In the genomic region with DNA sequence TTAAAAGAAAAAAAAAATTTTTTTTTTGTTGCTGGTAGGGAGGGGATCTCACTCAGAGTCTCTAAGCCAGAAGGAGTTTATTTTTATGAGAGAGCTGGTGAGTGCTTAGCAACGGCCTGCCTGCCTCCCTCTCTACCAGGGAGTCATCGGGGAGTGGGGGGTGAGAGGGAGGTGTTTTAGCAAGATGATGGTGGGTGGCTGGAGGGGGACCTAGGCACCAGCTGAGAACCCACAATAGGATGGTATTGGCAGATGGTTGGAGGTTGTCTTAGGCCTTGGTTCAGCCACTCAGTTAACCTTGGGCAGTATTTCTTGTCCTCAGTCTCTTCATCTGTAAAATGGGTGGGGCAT, we compare ENCODE assay signal across 8 mouse cellular contexts. TPM values are rescaled to one million over a fixed set of nuclear protein-coding genes. Genes with fewer than 3 reads are reported as not detected.
DNase-seq lines count a peak whose midpoint lies in the region; TF ChIP-seq lines count a peak whose summit lies in the region.

No protein-coding gene starts in this region.

- no peak for DNase-seq in cerebellum, adult 2 months
- no peak for DNase-seq in cerebellum, adult 8-10 months
- DNase-seq in thymus, adult 2 months, result no peak
- no peak for DNase-seq in thymus, postnatal 14 days
- DNase-seq in left cerebral cortex, adult 2 months (ENCODE audit: extremely low spot score in 1 of 2, low spot score in 2 of 2), result peak; percentile 59 to 66
- DNase-seq in naive thymus-derived CD4-positive, alpha-beta T cell, adult 2 months (ENCODE audit: low read depth), result peak; percentile 37
- DNase-seq in embryo, embryonic 10 days (ENCODE audit: low spot score), result no peak
- no peak for DNase-seq in adrenal gland, adult 8-10 months

- intact Hi-C loops in left cerebral cortex, adult 2 months (cut with DNase I), result loop anchor here (2.0 to 5.0 kb wide), 3 partner anchors 33 to 168 kb away; a partner anchor contains a TSS

- no peak for TF ChIP-seq POLR2A in cerebellum, adult 2 months (IDR thresholded peaks at IDR 0.05; ENCODE audit: borderline replicate concordance, insufficient read depth, low read length)
- TF ChIP-seq POLR2A in thymus, adult 2 months (IDR thresholded peaks at IDR 0.05; ENCODE audit: control insufficient read depth, extremely low read depth, insufficient read depth, low read length, poor library complexity), result no peak

- H3K27me3 ChIP-seq in cerebellum, adult 2 months (ENCODE audit: control insufficient read depth, insufficient read depth, low read length), result no peaks in the 10 kb centered on the region
- H3K27me3 ChIP-seq in thymus, adult 2 months (ENCODE audit: control insufficient read depth, insufficient read depth, low read length), result no peaks in the 10 kb centered on the region

- H3K36me3 ChIP-seq in thymus, adult 2 months (ENCODE audit: control insufficient read depth, insufficient read depth, low read length), result no peaks in the 10 kb centered on the region

- TF ChIP-seq CTCF in cerebellum, adult 2 months (IDR thresholded peaks at IDR 0.05; ENCODE audit: borderline replicate concordance, insufficient read depth, low read depth, low read length), result no peak
- no peak for TF ChIP-seq CTCF in thymus, adult 2 months (IDR thresholded peaks at IDR 0.05; ENCODE audit: borderline replicate concordance, control insufficient read depth, extremely low read depth, insufficient read depth, low read length, poor library complexity)
- TF ChIP-seq CTCF in left cerebral cortex, adult 2 months (IDR thresholded peaks at IDR 0.05), result no peak

- peak overlapping the region; percentile 38 for H3K4me3 ChIP-seq in cerebellum, adult 2 months (replicated peaks; ENCODE audit: insufficient read depth, low read depth, low read length)
- H3K4me3 ChIP-seq in thymus, adult 2 months (ENCODE audit: control insufficient read depth, insufficient read depth, low read length), result peak overlapping the region; percentile 11; the same call in 1 of the 2 replicates
- peak overlapping the region; percentile 88 for H3K4me3 ChIP-seq in left cerebral cortex, adult 2 months

- WGBS in cerebellum, adult 2 months, result 59% methylated on average over 2 of the region's 2 CpGs
- 23% methylated on average over 2 of the region's 2 CpGs for WGBS in thymus, adult 2 months

- peaks cover 6% of the 10 kb centered on the region for H3K4me1 ChIP-seq in cerebellum, adult 2 months (ENCODE audit: control insufficient read depth, insufficient read depth, low read length)
- peaks cover 39% of the 10 kb centered on the region for H3K4me1 ChIP-seq in thymus, adult 2 months (replicated peaks; ENCODE audit: control insufficient read depth, insufficient read depth, low read length)

- H3K27ac ChIP-seq in cerebellum, adult 2 months (ENCODE audit: insufficient read depth, low read length), result no peak overlapping the region
- H3K27ac ChIP-seq in thymus, adult 2 months (ENCODE audit: control insufficient read depth, insufficient read depth, low read length), result no peak overlapping the region
- H3K27ac ChIP-seq in left cerebral cortex, adult 2 months, result peak overlapping the region; percentile 97

RNA-seq across cellular contexts. Expression of a gene that starts 1.7 kb away (rescaled TPM):
- 73.3 and 79.3 TPM in 2 replicates for polyA plus RNA-seq in cerebellum, adult 2 months (2012; rRNA removed)
- polyA plus RNA-seq in thymus, adult 2 months (2012; rRNA removed), result 141 and 179 TPM in 2 replicates
- 100 to 1,000 TPM; 127 to 147 TPM for total RNA-seq in left cerebral cortex, adult 2 months (2021)
- 100 to 1,000 TPM; 468 to 562 (median 518) TPM for total RNA-seq in adrenal gland, adult 8-10 months (2022)

Comparison
In these comparisons a context has a peak if more than half of its experiments do, and no peak if none do; other contexts are left out.
1. DNase-seq: peak in left cerebral cortex, adult 2 months (2 of 2) and naive thymus-derived CD4-positive, alpha-beta T cell, adult 2 months (single experiment); none in cerebellum, adult 2 months (0 of 2), cerebellum, adult 8-10 months (single experiment), thymus, adult 2 months (single experiment), thymus, postnatal 14 days (single experiment), embryo, embryonic 10 days (single experiment) and adrenal gland, adult 8-10 months (single experiment).
2. H3K4me3 ChIP-seq: peak in every context shown above with its lines; median percentile 88 in left cerebral cortex, adult 2 months; 38 in cerebellum, adult 2 months; 11 in thymus, adult 2 months.